In genomic region chr6:88544644-88545396, GRCm38 (mm10) we compare ENCODE assay signal across 13 mouse cellular contexts. TPM values are rescaled to one million over a fixed set of nuclear protein-coding genes. Genes with fewer than 3 reads are reported as not detected.
DNase-seq lines count a peak whose midpoint lies in the region; ATAC-seq and TF ChIP-seq lines count a peak whose summit lies in the region.
"Had no signal": no experiment of that assay in that cellular context is flagged by ENCODE, and none has a peak within 500 bp of the region (broad histone marks: within the 10 kb centered on the region; RNA-seq: fewer than 3 reads in every experiment).

No protein-coding gene starts in this region.

- peak overlapping the region; percentile 55; the same call in 1 of the 2 replicates for H3K9ac ChIP-seq in hindbrain, embryonic 13.5 days
- H3K9ac ChIP-seq in midbrain, embryonic 12.5 days (replicated peaks) = no peak overlapping the region; the same call in 1 of the 2 replicates
- H3K9ac ChIP-seq: limb, embryonic 13.5 days had no signal

- no peak overlapping the region; the same call in 1 of the 2 replicates for H3K4me2 ChIP-seq in hindbrain, embryonic 13.5 days
- peak overlapping the region; percentile 31 for H3K4me2 ChIP-seq in midbrain, embryonic 12.5 days (replicated peaks)
- H3K4me2 ChIP-seq: embryonic facial prominence, embryonic 13.5 days; limb, embryonic 13.5 days had no signal

- no peaks in the 10 kb centered on the region for H3K36me3 ChIP-seq in G1E (replicated peaks)
- H3K36me3 ChIP-seq in hindbrain, embryonic 13.5 days = no peaks in the 10 kb centered on the region
- no peaks in the 10 kb centered on the region for H3K36me3 ChIP-seq in midbrain, embryonic 12.5 days
- H3K36me3 ChIP-seq in thymus, adult 2 months (ENCODE audit: control insufficient read depth, insufficient read depth, low read length) = no peaks in the 10 kb centered on the region
- H3K36me3 ChIP-seq: embryonic facial prominence, embryonic 13.5 days; limb, embryonic 13.5 days had no signal

- WGBS in hindbrain, embryonic 13.5 days = 29% methylated on average over 11 of the region's 11 CpGs
- 31% methylated on average over 11 of the region's 11 CpGs for WGBS in midbrain, embryonic 12.5 days
- 42% methylated on average over 11 of the region's 11 CpGs for WGBS in thymus, adult 2 months

- H3K4me1 ChIP-seq in G1E (ENCODE audit: insufficient read depth, low read depth, low read length) = peaks cover 51% of the 10 kb centered on the region
- H3K4me1 ChIP-seq in hindbrain, embryonic 13.5 days (replicated peaks) = peaks cover 7% of the 10 kb centered on the region
- peaks cover 11% of the 10 kb centered on the region for H3K4me1 ChIP-seq in midbrain, embryonic 12.5 days
- H3K4me1 ChIP-seq in thymus, adult 2 months (replicated peaks; ENCODE audit: control insufficient read depth, insufficient read depth, low read length) = no peaks in the 10 kb centered on the region
- H3K4me1 ChIP-seq: embryonic facial prominence, embryonic 13.5 days; limb, embryonic 13.5 days had no signal

- peak; percentile 73 for DNase-seq in G1E (ENCODE audit: low spot score)
- DNase-seq in brain, adult 2 months (ENCODE audit: low read depth, low spot score) = peak; percentile 44
- no peak for DNase-seq in thymus, adult 2 months
- no peak for DNase-seq in cerebellum, adult 9-10 months
- DNase-seq: right cerebral cortex, postnatal 25 days; thymus, postnatal 14 days had no signal

- peaks cover 23% of the 10 kb centered on the region for H3K27me3 ChIP-seq in G1E (ENCODE audit: insufficient read depth, low read length)
- peaks cover 20% of the 10 kb centered on the region for H3K27me3 ChIP-seq in hindbrain, embryonic 13.5 days
- peaks cover 45% of the 10 kb centered on the region for H3K27me3 ChIP-seq in midbrain, embryonic 12.5 days
- H3K27me3 ChIP-seq in thymus, adult 2 months (ENCODE audit: control insufficient read depth, insufficient read depth, low read length) = no peaks in the 10 kb centered on the region; the same call in 1 of the 2 replicates

- no peak for TF ChIP-seq CTCF in G1E (IDR thresholded peaks at IDR 0.05; ENCODE audit: low read depth, low read length)
- TF ChIP-seq CTCF in thymus, adult 2 months (IDR thresholded peaks at IDR 0.05; ENCODE audit: borderline replicate concordance, control insufficient read depth, extremely low read depth, insufficient read depth, low read length, poor library complexity) = no peak

- no peaks in the 10 kb centered on the region for H3K9me3 ChIP-seq in G1E (replicated peaks)
- no peaks in the 10 kb centered on the region for H3K9me3 ChIP-seq in hindbrain, embryonic 13.5 days
- H3K9me3 ChIP-seq in midbrain, embryonic 12.5 days = no peaks in the 10 kb centered on the region
- H3K9me3 ChIP-seq: embryonic facial prominence, embryonic 13.5 days; limb, embryonic 13.5 days had no signal

- H3K4me3 ChIP-seq in G1E (ENCODE audit: low read depth, low read length) = peak overlapping the region; percentile 57; the same call in 1 of the 2 replicates
- no peak overlapping the region for H3K4me3 ChIP-seq in hindbrain, embryonic 13.5 days
- no peak overlapping the region for H3K4me3 ChIP-seq in midbrain, embryonic 12.5 days
- no peak overlapping the region for H3K4me3 ChIP-seq in thymus, adult 2 months (ENCODE audit: control insufficient read depth, insufficient read depth, low read length)
- H3K4me3 ChIP-seq: embryonic facial prominence, embryonic 13.5 days; limb, embryonic 13.5 days had no signal

- peak; percentile 83 for ATAC-seq in G1E (ENCODE audit: extremely low read depth, insufficient number of reproducible peaks, low FRiP score, poor library complexity, severe bottlenecking)
- no peak for ATAC-seq in hindbrain, embryonic 13.5 days (ENCODE audit: low FRiP score)
- peak; percentile 56 for ATAC-seq in midbrain, embryonic 12.5 days (ENCODE audit: low FRiP score, low read depth)
- no peak for ATAC-seq in frontal cortex, adult (ENCODE audit: low TSS enrichment)
- ATAC-seq: Patski had no signal

- peak overlapping the region; percentile 79 for H3K27ac ChIP-seq in hindbrain, embryonic 13.5 days
- peak overlapping the region; percentile 78 for H3K27ac ChIP-seq in midbrain, embryonic 12.5 days (replicated peaks)
- H3K27ac ChIP-seq in thymus, adult 2 months (ENCODE audit: control insufficient read depth, insufficient read depth, low read length) = no peak overlapping the region
- H3K27ac ChIP-seq: embryonic facial prominence, embryonic 13.5 days; kidney, postnatal 0 days; limb, embryonic 13.5 days had no signal

- no peak for TF ChIP-seq POLR2A in thymus, adult 2 months (IDR thresholded peaks at IDR 0.05; ENCODE audit: control insufficient read depth, extremely low read depth, insufficient read depth, low read length, poor library complexity)

RNA-seq across cellular contexts. Expression of gene Sec61a1, which starts 26.1 kb away (rescaled TPM):
- total RNA-seq in G1E (2014; fragmentation: Nextera tagmentation) (182 and 243 TPM in 2 replicates), G1E (2017) (86.0 and 93.2 TPM in 2 replicates)
- polyA plus RNA-seq in G1E (2012) = 62.3 and 76.1 TPM in 2 replicates
- 162 TPM in 2 replicates for polyA plus RNA-seq in hindbrain, embryonic 13.5 days (2015; fragmentation: Nextera tagmentation; extraction: Ambion mirVana)
- polyA plus RNA-seq in midbrain, embryonic 12.5 days (2016; fragmentation: Nextera tagmentation; extraction: Ambion mirVana) = 195 and 202 TPM in 2 replicates
- polyA plus RNA-seq in thymus, adult 2 months (2012; rRNA removed) = 287 and 301 TPM in 2 replicates

Comparison
In these comparisons a context has a peak if more than half of its experiments do, and no peak if none do; other contexts are left out.
1. ATAC-seq: peak in G1E (single experiment) and midbrain, embryonic 12.5 days (single experiment); none in hindbrain, embryonic 13.5 days (single experiment) and frontal cortex, adult (single experiment).
2. DNase-seq: peak in G1E (single experiment) and brain, adult 2 months (single experiment); none in thymus, adult 2 months (single experiment) and cerebellum, adult 9-10 months (single experiment).